Mouse (Mus musculus) layer of hippocampus, adult 11-12 months (tissue): Measurements from ENCODE around the gene Fam129b.

Source experiments
- DNase-seq: peaks from one replicate; pipeline ENCODE4 v3.0.0; 2022; ENCODE audit warnings: low spot score

The Fam129b gene

DNA sequence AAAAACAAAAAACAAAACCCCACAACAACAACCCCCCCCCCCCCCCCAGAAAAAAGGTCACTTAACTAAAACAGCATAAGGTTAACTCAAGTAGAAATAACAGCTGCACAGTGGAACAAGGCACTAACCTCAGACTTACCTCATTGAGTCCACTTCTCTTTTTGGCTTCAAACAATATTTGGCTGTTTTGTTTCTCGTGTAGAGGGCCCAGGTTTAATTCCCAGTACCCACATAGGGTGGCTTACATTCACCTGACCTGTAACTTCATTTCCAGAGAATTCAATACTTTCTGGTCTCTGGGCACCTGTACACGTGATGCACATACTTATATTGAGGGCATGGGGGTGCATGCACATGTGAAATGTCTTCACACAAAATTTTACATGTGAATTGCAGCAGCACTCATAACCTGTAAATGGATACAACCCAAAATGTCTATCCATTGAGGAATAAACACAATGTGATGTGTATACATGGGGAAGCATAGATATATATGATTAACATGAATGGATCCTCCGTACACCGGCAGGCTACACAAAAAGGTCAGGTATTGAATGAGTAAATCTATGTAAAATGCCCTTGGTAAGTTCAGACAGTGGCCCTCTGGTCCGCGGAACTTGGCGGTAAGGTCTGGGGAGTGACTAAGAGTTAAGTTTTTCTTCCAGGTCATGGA is 89.7 kb downstream of the Fam129b start:
- no peak for DNase-seq

- DNase-seq: no peak
Measured at GRCm38 (mm10) chr2:32966184-32966688, 90.3 kb downstream of the Fam129b start.

DNA sequence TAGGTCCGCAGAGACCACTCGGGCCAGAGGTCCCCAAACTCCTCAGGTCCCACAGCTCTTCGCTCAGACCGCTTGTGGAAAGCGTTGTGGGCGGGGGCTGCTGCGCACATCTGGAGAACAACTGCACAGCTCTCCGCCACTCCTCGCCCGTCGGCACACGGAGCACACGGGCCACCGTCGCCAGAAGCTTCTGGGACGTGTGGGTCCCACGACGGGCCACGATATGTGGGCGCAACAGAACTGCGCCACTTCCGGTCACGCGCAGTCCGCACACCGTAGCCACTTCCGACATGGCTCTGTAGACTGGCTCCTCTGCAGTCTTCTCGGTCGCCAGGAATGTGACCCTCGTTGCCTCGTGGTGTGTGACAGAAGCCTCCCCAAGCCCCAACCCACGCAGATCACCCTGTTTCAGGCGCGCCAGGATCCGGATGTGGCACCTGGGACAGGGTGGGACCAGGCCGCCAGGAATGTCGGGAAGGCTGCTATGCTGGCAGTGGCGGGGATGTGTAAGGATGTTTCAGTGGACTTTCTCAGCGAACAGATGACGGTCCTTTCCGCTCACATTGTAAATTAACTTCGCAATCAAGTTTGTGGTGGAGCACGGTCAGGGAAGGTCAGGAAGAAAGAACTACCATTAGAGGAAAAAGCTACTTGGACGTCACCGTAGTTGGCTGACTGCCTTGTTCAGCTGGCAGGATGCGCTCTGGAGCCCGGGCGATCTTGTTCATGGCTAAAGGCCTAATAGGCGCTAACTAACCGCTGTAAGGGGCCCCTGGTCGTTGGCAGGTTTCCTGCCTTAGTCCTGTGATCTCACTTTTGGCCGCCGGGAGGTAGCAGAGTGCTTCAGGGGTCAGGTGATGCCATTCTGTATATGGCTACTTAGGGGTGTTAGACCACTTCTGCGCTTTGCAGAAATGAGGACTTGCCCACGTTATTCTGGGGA is 91.0 kb downstream of the Fam129b start:
- DNase-seq: peak; percentile 87

GRCm38 (mm10) chr2:32968024-32968614 is 92.2 kb downstream of the Fam129b start:
- DNase-seq: no peak

DNA sequence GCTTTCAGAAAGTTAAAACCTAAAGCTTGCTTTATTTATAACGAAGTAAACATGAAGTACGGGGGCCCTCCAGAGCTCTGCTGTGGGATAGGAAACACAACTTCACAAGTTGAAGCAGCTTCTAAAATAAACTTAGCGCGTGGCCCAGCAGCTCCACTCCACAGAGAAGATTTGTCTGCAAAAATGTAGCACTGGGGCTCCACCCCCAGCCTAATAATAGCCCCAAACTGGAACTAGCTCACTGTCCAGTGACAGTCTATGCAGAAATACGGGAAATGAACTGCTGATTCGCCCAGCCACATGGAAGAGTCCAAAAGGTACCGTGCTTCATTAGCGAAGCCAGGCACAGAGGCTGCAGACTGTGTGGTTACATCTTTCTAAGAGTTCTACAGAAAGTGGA is 93.4 kb downstream of the Fam129b start:
- DNase-seq: peak; percentile 51

DNA sequence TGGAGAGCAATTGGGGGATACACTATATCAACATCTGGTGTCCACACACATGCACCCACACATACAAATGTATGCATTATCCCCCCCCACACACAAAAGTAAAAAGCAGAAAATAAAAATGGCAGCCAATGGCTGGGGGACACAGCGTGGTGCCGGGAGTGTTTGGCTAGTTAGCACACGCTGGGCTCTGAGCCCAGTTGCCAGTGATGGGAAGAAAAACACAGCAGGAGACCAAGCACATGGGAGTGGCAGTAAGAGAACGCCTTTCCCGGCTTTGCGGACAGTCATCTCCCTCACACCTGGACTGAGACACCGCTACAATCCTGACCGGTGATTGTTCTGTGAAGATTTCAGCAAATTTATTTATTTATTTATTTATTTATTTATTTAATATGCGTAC is 95.3 kb downstream of the Fam129b start:
- DNase-seq: no peak

DNA sequence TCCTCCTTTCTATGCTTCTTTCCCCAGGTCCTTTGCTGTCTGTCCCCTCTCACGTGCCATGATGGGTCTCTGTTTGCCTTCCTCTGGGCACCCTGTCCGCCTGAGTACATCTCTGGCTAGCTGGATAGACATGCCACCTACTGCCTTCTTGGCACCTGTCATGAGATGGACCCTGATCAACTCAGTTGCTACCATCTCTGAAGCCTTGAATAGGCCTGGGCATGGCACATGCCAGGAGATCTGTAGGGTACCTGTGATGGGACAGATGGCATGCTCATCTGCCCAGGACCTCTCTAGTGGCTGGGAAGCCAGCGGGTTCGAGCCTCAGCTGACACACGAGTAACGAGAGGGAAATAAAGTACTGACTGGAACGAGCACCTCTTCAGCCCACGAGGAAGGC is 98.3 kb downstream of the Fam129b start:
- DNase-seq: no peak
